Mouse (Mus musculus) liver, postnatal 0 days (tissue): ENCODE measurements around the gene Actg2.

Experiments
- CTCF ChIP-seq: sonication (generic); IDR thresholded peaks from 2 replicates; pipeline ENCODE4 v1.5.1; 2016; ENCODE audit warnings: antibody characterized with exemption, low read depth
- EP300 ChIP-seq: IDR thresholded peaks from 2 replicates; pipeline ENCODE4 v1.6.1; 2016; ENCODE audit warnings: antibody characterized with exemption, low read depth, mild to moderate bottlenecking

- TF ChIP-seq EP300 = no peak
- TF ChIP-seq CTCF = peak; percentile 83
Measured at GRCm38 (mm10) chr6:83582938-83583270, 46.8 kb upstream of the Actg2 start.
